Mouse (Mus musculus) layer of hippocampus, adult 9-10 months (tissue): ENCODE measurements around the gene Tmem235.

ENCODE experiments used
- DNase-seq: peaks from one replicate; pipeline ENCODE4 v3.0.0; 2022; ENCODE audit warnings: low spot score

The Tmem235 gene

GRCm38 (mm10) chr11:117865988-117866387 lies 5.4 kb downstream of the Tmem235 start:
- no peak for DNase-seq

- peak; percentile 79 for DNase-seq
These were observed 10.3 kb downstream of the Tmem235 start for GRCm38 (mm10) chr11:117870688-117871365.

DNA sequence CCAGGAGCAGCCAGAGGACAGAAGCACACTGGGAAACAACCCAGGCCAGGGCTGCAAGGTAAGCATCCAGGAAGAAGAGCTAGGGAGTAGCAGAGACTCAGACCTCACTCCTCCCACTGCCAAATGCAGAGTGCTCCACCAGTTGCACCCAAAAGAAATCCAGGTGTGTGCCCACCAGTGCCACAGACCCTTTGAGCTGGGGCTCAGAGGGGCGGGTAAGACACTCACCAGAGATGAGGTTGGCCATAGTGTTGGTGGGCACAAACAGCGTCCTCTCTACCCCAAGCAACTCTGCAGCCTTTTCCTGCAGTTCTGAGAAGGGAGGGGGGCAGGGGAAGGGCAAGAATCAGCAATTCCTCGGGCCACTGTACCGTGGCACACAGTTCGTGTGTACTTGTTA lies 10.8 kb downstream of the Tmem235 start:
- no peak for DNase-seq

- no peak for DNase-seq
These were observed 11.5 kb downstream of the Tmem235 start for GRCm38 (mm10) chr11:117871911-117872584.

DNA sequence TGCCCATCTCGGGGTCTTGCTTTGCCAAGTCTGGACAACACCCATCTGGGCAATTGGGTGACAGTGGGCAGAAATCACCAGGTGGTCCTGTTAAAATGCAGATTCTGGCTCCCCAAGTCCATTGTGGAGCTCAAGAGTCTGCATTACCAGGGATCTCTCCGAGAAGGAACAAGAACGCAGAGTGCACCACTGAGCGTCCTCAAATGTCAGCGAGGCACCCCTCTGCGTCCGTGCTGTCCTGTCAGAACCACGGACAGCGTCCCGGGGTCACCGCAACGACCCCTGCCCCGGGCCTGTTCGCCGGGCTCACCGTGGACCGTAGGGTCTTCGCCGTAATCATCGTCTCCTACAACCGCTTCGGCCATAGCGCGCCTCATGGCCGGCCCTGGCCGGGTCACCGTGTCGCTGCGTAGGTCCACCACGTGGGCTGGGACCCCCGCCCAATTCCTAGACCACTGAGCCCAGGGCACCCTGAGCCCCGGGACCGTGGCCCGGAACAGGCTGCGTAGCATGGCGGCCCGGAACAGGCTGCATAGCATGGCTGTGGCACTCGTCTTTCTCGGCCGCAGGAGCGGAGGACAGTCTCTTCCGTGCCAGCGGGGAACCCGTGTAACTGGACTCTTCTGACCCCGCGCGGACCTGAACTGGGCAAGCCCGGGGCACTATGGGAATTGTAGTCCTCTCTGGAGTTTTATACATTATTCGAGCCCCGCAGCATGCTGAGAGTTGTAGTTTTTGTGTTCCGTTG lies 12.5 kb downstream of the Tmem235 start, which contains the start of gene Tha1:
Tha1 (minus strand) TSS at position 621 of the 748 bp plus-strand sequence.
- peak; percentile 54 for DNase-seq

GRCm38 (mm10) chr11:117874419-117874818 lies 13.9 kb downstream of the Tmem235 start:
- no peak for DNase-seq

- DNase-seq, result no peak
These were observed 15.1 kb downstream of the Tmem235 start for GRCm38 (mm10) chr11:117875681-117876080.

DNA sequence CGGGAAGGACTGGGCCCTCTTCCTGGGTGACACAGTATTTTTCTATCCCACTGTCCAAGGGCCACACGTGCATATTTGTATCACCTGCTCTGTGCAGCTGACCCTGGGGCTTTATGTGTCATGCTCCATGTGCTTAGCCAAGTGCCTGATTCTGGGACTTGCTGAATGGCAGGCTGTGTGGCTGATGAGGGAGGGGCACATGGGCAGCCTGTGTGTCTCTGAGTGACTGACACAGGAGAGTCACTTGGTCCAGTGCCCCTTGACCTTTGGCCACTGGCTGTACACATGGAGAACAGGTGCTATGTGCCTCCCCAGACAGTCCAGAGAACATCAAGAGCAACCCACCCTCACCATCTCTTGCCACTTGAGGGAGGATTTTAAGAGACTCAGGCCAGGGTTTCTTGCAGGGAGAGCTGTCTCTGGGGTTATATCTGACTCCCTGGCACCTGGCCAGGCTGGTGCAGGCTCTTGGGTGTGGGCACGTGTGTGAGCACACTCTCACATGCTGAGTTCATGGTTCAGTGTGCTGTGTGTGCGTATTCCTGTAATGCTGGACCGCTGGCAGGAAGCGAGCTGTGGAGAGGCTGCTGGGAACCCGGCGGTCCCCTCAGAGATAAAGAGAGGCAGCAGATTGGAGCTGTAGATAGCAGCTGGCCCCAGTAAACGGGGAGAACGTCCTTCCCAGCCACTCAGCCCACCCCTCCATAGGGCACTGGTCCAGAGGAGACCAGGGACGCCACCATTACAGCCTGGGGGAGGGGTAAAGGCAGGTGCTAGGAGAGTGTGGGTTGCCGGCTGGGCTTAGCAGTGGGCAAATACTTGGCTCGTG lies 17.6 kb downstream of the Tmem235 start:
- peak; percentile 31 for DNase-seq

DNA sequence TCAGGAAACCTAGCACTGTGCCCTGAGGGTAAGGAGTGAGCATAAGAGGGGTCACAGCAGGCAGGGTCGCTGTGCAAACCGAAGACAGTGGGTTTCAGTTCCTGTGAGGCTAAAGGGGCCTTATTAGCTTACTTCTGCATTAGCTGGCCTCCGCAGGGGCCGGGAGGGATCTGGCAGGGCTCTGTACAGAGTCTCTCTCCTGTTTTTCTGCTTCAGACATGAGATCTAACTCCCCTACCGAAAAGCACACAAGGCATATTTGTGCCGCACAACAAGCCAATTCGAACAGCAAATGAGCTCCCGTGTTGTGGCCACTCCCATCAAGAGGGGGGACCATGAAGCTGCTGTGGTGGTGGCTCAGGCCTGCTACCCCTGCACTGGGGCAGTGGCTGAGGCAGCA lies 18.3 kb downstream of the Tmem235 start:
- no peak for DNase-seq

- no peak for DNase-seq
These were observed 19.1 kb downstream of the Tmem235 start for GRCm38 (mm10) chr11:117879676-117880075.

DNA sequence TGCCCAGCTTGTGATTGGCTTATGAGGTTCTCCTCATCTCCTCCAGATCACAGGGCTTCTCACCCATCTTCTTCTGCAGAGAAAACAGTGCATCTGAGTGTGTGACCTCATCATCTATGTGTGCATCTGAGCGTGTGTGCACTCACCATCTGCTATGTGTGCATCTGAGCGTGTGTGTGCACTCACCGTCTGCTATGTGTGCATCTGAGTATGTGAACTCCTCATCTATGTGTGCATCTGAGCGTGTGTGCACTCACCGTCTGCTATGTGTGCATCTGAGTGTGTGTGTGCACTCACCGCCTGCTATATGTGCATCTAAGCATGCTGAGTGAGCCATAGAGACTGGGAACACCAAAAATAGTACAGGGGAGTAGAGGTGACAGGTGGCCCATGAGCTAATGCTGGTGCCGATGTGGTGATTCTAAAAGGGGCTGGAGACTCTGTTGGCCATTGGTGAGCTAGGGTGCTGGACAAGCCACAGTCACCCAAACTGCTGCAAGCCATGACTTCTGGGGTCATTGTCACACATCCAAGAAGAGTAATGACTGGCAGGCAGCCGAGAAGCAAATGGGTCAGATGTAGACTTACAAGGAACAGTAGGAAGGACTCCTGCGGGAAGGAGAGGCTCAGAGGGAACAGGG lies 19.9 kb downstream of the Tmem235 start:
- no peak for DNase-seq

- no peak for DNase-seq
These were observed 20.4 kb downstream of the Tmem235 start for GRCm38 (mm10) chr11:117880977-117881358.

- DNase-seq, result no peak
These were observed 21.2 kb downstream of the Tmem235 start for GRCm38 (mm10) chr11:117881787-117882186.

DNA sequence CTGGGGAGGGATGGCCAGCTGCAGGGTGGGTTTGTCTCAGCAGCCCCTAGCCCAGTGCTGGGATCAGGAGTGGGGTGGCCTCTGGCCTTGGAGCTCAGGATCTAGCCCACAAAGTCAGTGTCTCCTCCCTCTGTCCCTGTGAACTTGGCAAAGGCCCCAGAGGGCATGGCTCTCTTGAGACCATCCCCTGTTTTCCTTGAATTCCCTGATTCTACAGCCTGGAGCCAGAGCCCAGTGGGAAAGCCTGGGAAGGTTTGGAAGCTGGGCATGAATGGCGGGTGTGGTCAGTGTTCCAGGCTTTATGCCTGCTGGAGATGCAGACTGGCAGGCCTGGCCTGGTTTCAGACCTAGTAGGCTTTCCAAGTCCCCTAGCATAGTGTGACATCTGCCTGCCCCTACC lies 21.7 kb downstream of the Tmem235 start:
- no peak for DNase-seq

DNA sequence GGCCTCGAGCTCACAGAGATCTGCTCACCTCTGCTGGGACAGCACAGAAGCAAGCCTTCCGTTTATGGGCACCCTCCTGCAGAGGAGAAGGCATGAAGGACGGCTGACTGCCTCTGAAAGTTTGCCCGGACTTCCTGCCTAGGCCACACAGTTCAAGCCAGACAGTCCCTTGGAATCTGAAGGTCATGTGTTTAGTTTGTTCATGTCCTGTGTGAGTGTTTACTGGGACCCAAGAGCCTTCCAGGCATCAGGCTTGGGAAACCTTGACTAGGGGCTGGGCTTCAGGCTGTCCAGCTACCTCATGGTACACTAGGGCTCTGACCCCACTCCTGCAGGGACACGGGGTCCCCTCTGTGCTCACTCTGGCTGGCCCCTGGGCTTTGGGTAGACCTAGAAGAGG lies 25.4 kb downstream of the Tmem235 start:
- DNase-seq, result no peak

DNA sequence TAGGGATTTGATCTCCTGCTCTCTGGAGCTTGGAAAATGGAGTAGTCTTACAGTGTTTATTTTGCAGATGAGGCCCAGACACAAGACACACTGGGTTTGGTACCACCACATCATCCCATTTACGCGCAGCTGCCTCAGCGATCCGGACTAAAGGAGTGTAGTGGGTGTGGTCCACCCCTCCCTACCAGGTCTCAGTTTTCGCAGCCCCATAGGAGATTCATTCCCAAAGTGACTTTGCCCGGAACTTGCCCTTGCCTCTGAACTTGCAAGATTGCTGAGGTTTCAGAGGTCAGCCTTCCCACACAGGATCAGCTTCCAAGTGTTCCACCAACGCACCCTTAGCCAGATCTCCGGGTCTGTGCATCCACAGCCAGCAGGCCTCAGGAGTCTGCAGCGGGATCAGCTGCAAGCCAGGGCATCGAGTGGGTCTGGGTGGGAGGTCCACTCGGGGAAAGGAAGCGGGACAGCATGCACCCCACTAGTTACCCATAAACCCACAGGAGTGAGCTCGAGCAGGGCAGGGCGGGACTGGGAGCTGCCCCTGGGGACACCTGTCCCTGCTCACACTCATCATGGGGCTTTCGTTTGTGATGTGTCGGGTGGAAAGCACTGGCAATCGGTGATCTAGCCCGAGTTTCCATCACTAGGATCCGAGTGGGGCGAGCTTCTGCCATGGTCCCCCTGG lies 27.8 kb downstream of the Tmem235 start:
- DNase-seq, result no peak

- DNase-seq, result no peak
These were observed 28.6 kb downstream of the Tmem235 start for GRCm38 (mm10) chr11:117888853-117889822.

GRCm38 (mm10) chr11:117889887-117890340 lies 29.4 kb downstream of the Tmem235 start:
- no peak for DNase-seq

GRCm38 (mm10) chr11:117890519-117891282 lies 30.1 kb downstream of the Tmem235 start:
- DNase-seq, result no peak
